Mouse (Mus musculus) MEL (cell line): ENCODE results near the gene Fam171a2. TPM values are rescaled to one million over a fixed set of nuclear protein-coding genes. Genes with fewer than 3 reads are reported as not detected.

Source experiments
- DNase-seq: peaks from one replicate; pipeline ENCODE4 v3.0.0; 2011; ENCODE audit warnings: low read depth, low spot score
- H3K27ac ChIP-seq: 2 replicates; pipeline ENCODE4 v1.5.1; 2012; ENCODE audit warnings: low read depth, mild to moderate bottlenecking, control low read depth, low read length, moderate library complexity; ENCODE audit not compliant: control insufficient read depth
- H3K27me3 ChIP-seq, 2 experiments: fragments of 150-350 bp in 1 of 2; sonication (generic) in 1 of 2; 2 replicates each; pipeline ENCODE4 v1.6.1; 2012; ENCODE audit warnings: low read length in 2 of 2, mild to moderate bottlenecking in 2 of 2, improper control_type of control experiment in 1 of 2, moderate library complexity in 1 of 2; ENCODE audit not compliant: insufficient read depth in 2 of 2, control insufficient read depth in 1 of 2
- H3K36me3 ChIP-seq, 2 experiments: 2 replicates each; pipeline ENCODE4 v1.6.1; 2012 to 2014; ENCODE audit warnings: low read length in 2 of 2, improper control_type of control experiment in 1 of 2, inconsistent platforms in 1 of 2, mild to moderate bottlenecking in 1 of 2; ENCODE audit not compliant: insufficient read depth in 2 of 2, control insufficient read depth in 1 of 2
- H3K4me1 ChIP-seq, 2 experiments: fragments of 150-350 bp in 1 of 2; sonication (generic) in 1 of 2; 2 replicates each; pipeline ENCODE4 v1.6.1; 2012; ENCODE audit warnings: low read length in 2 of 2, improper control_type of control experiment in 1 of 2, mild to moderate bottlenecking in 1 of 2; ENCODE audit not compliant: insufficient read depth in 2 of 2, control insufficient read depth in 1 of 2
- H3K4me3 ChIP-seq, 2 experiments: fragments of 150-350 bp in 1 of 2; sonication (generic) in 1 of 2; 2 replicates each; pipeline ENCODE4 v1.5.1; 2012; ENCODE audit warnings: low read depth in 2 of 2, low read length in 2 of 2, mild to moderate bottlenecking in 2 of 2, moderate library complexity in 2 of 2, control low read depth in 1 of 2, improper control_type of control experiment in 1 of 2; ENCODE audit not compliant: control insufficient read depth in 1 of 2, insufficient read depth in 1 of 2
- H3K79me2 ChIP-seq: 2 replicates; pipeline ENCODE4 v1.6.1; 2012; ENCODE audit warnings: mild to moderate bottlenecking, low read length, moderate library complexity; ENCODE audit not compliant: control insufficient read depth, poor library complexity, insufficient read depth
- H3K9ac ChIP-seq: 2 replicates; pipeline ENCODE4 v1.6.1; 2012; ENCODE audit warnings: low read depth, mild to moderate bottlenecking, control low read depth, low read length, moderate library complexity; ENCODE audit not compliant: control insufficient read depth, poor library complexity, severe bottlenecking
- H3K9me3 ChIP-seq: fragments of 150-350 bp; sonication (generic); replicated peaks from 2 replicates; pipeline ENCODE4 v1.6.1; 2012; ENCODE audit warnings: mild to moderate bottlenecking, low read length, improper control_type of control experiment, moderate library complexity; ENCODE audit not compliant: insufficient read depth
- BHLHE40 ChIP-seq: IDR thresholded peaks from 2 replicates; pipeline ENCODE4 v1.6.1; 2012; ENCODE audit warnings: low read depth, mild to moderate bottlenecking, inconsistent platforms, low read length, improper control_type of control experiment, borderline replicate concordance
- CHD2 ChIP-seq: IDR thresholded peaks from 2 replicates; pipeline ENCODE4 v1.6.1; 2011; ENCODE audit warnings: low read length, improper control_type of control experiment
- CTCF ChIP-seq, 3 experiments: IDR thresholded peaks in 2 of 3; conservative IDR thresholded peaks in 1 of 3; 2 replicates each; pipeline ENCODE4 v1.5.1; 2011 to 2012; ENCODE audit warnings: low read length in 3 of 3, low read depth in 2 of 3, mild to moderate bottlenecking in 2 of 3, improper control_type of control experiment in 1 of 3, inconsistent platforms in 1 of 3, mixed read lengths in 1 of 3, moderate library complexity in 1 of 3; ENCODE audit not compliant: control insufficient read depth in 1 of 3, insufficient read depth in 1 of 3, poor library complexity in 1 of 3, severe bottlenecking in 1 of 3
- E2F4 ChIP-seq: IDR thresholded peaks from 2 replicates; pipeline ENCODE4 v1.6.1; 2011; ENCODE audit warnings: low read depth, low read length, improper control_type of control experiment, borderline replicate concordance
- ELF1 ChIP-seq: IDR thresholded peaks from 2 replicates; pipeline ENCODE4 v1.6.1; 2014; ENCODE audit warnings: low read depth, mild to moderate bottlenecking, inconsistent platforms, low read length, improper control_type of control experiment, moderate library complexity
- EP300 ChIP-seq, 2 experiments: IDR thresholded peaks; 2 replicates each; pipeline ENCODE4 v1.6.1; 2011; ENCODE audit warnings: improper control_type of control experiment in 2 of 2, low read length in 2 of 2, low read depth in 1 of 2, mild to moderate bottlenecking in 1 of 2
- ETS1 ChIP-seq: IDR thresholded peaks from 2 replicates; pipeline ENCODE4 v1.6.1; 2012; ENCODE audit warnings: low read depth, mild to moderate bottlenecking, inconsistent platforms, low read length, improper control_type of control experiment, moderate library complexity
- GABPA ChIP-seq: IDR thresholded peaks from 2 replicates; pipeline ENCODE4 v1.6.1; 2012; ENCODE audit warnings: low read depth, mild to moderate bottlenecking, inconsistent platforms, low read length, improper control_type of control experiment, moderate library complexity
- JUND ChIP-seq: IDR thresholded peaks from 2 replicates; pipeline ENCODE4 v1.6.1; 2011; ENCODE audit warnings: low read depth, mild to moderate bottlenecking, improper control_type of control experiment, low read length
- KAT2A ChIP-seq: conservative IDR thresholded peaks from 2 replicates; pipeline ENCODE4 v1.6.1; 2012; ENCODE audit warnings: low read depth, low read length, improper control_type of control experiment, inconsistent platforms
- MXI1 ChIP-seq: IDR thresholded peaks from 2 replicates; pipeline ENCODE4 v1.6.1; 2011; ENCODE audit warnings: mild to moderate bottlenecking, low read depth, low read length, improper control_type of control experiment
- MYB ChIP-seq: IDR thresholded peaks from 2 replicates; pipeline ENCODE4 v1.6.1; 2011; ENCODE audit warnings: mild to moderate bottlenecking, low read depth, low read length, improper control_type of control experiment
- NELFE ChIP-seq: IDR thresholded peaks from 2 replicates; pipeline ENCODE4 v1.6.1; 2011; ENCODE audit warnings: low read depth, low read length, improper control_type of control experiment
- NRF1 ChIP-seq: IDR thresholded peaks from 2 replicates; pipeline ENCODE4 v1.6.1; 2014; ENCODE audit warnings: low read depth, mild to moderate bottlenecking, inconsistent platforms, low read length, improper control_type of control experiment, moderate library complexity; ENCODE audit not compliant: poor library complexity, insufficient read depth, severe bottlenecking
- POLR2AphosphoS2 ChIP-seq: IDR thresholded peaks from 2 replicates; pipeline ENCODE4 v1.6.1; 2011; ENCODE audit warnings: low read length, improper control_type of control experiment
- POLR2AphosphoS5 ChIP-seq: IDR thresholded peaks from 2 replicates; pipeline ENCODE4 v1.6.1; 2012; ENCODE audit warnings: low read depth, borderline replicate concordance, mild to moderate bottlenecking, inconsistent platforms, low read length, moderate library complexity, mixed read lengths
- RAD21 ChIP-seq: IDR thresholded peaks from 2 replicates; pipeline ENCODE4 v1.6.1; 2011; ENCODE audit warnings: mild to moderate bottlenecking, low read depth, low read length, improper control_type of control experiment
- RCOR1 ChIP-seq: IDR thresholded peaks from 2 replicates; pipeline ENCODE4 v1.6.1; 2012; ENCODE audit warnings: low read depth, mild to moderate bottlenecking, inconsistent platforms, low read length, improper control_type of control experiment
- SIN3A ChIP-seq: IDR thresholded peaks from 2 replicates; pipeline ENCODE4 v1.6.1; 2012; ENCODE audit warnings: low read length, improper control_type of control experiment, inconsistent platforms
- SMC3 ChIP-seq: IDR thresholded peaks from 2 replicates; pipeline ENCODE4 v1.6.1; 2011; ENCODE audit warnings: low read depth, low read length, improper control_type of control experiment
- TAL1 ChIP-seq: IDR thresholded peaks from 2 replicates; pipeline ENCODE4 v1.6.1; 2012; ENCODE audit warnings: mild to moderate bottlenecking, inconsistent platforms, low read length, moderate library complexity, mixed read lengths
- TBP ChIP-seq: IDR thresholded peaks from 2 replicates; pipeline ENCODE4 v1.8.0; 2011; ENCODE audit warnings: low read depth, low read length, improper control_type of control experiment
- TCF12 ChIP-seq: IDR thresholded peaks from 2 replicates; pipeline ENCODE4 v1.6.1; 2014; ENCODE audit warnings: low read depth, mild to moderate bottlenecking, inconsistent platforms, low read length, improper control_type of control experiment, moderate library complexity
- USF1 ChIP-seq: IDR thresholded peaks from 2 replicates; pipeline ENCODE4 v1.6.1; 2014; ENCODE audit warnings: low read depth, mild to moderate bottlenecking, inconsistent platforms, low read length, improper control_type of control experiment, moderate library complexity
- USF2 ChIP-seq, 2 experiments: IDR thresholded peaks; 2 replicates each; pipeline ENCODE4 v1.6.1; 2011 to 2012; ENCODE audit warnings: improper control_type of control experiment in 2 of 2, low read length in 2 of 2, borderline replicate concordance in 1 of 2, inconsistent platforms in 1 of 2, low read depth in 1 of 2, mild to moderate bottlenecking in 1 of 2; ENCODE audit not compliant: insufficient read depth in 1 of 2
- ZC3H11A ChIP-seq: IDR thresholded peaks from 2 replicates; pipeline ENCODE4 v1.6.1; 2012; ENCODE audit warnings: low read depth, mild to moderate bottlenecking, inconsistent platforms, low read length, improper control_type of control experiment
- ZKSCAN1 ChIP-seq: IDR thresholded peaks from 2 replicates; pipeline ENCODE4 v1.6.1; 2012; ENCODE audit warnings: low read depth, mild to moderate bottlenecking, inconsistent platforms, low read length, improper control_type of control experiment, moderate library complexity
- ZMIZ1 ChIP-seq: IDR thresholded peaks from 2 replicates; pipeline ENCODE4 v1.6.1; 2012; ENCODE audit warnings: low read depth, mild to moderate bottlenecking, inconsistent platforms, low read length, improper control_type of control experiment, moderate library complexity
- ZNF384 ChIP-seq: IDR thresholded peaks from 2 replicates; pipeline ENCODE4 v1.6.1; 2012; ENCODE audit warnings: low read depth, mild to moderate bottlenecking, inconsistent platforms, low read length, improper control_type of control experiment
- polyA plus RNA-seq, 2 experiments: library from polyadenylated mRNA; stranded (reverse) in 1 of 2; unstranded in 1 of 2; fragments of >175 nt in 1 of 2; fragments of >200 nt in 1 of 2; gene quantifications; 2 replicates each; pipeline versions ENCODE4 v1.2.1 to v1.2.4; 2012; ENCODE audit warnings: low replicate concordance in 2 of 2, low read depth in 1 of 2; ENCODE audit not compliant: insufficient read length in 2 of 2, insufficient read depth in 1 of 2, missing spikeins in 1 of 2
- total RNA-seq: library from RNA; depleted of rRNA; stranded (reverse); fragments of 300-350 nt; gene quantifications from 2 replicates; pipeline ENCODE4 v1.2.3, GENCODE M21; 2012

Fam171a2 gene
- total and polyA plus RNA-seq, 3 experiments: 2.0 to 8.8 TPM; not detected in 1

GRCm38 (mm10) chr11:102431728-102432114, 15.8 kb downstream of the Fam171a2 start:
- H3K9me3 ChIP-seq: no peaks in the 10 kb centered on the region
- no peak for TF ChIP-seq ZKSCAN1
- TF ChIP-seq TAL1: no peak
- TF ChIP-seq POLR2AphosphoS2: no peak
- TF ChIP-seq KAT2A: no peak
- no peak for TF ChIP-seq SMC3
- TF ChIP-seq JUND: no peak
- TF ChIP-seq MYB: no peak
- no peak for TF ChIP-seq RAD21
- TF ChIP-seq ELF1: no peak
- peak overlapping the region; percentile 62 to 79 for H3K4me3 ChIP-seq
- H3K36me3 ChIP-seq: peaks cover 0 to 11% of the 10 kb centered on the region in 2 experiments; a peak in 3 of 4 replicates
- peak overlapping the region; percentile 67 for H3K9ac ChIP-seq
- no peak for DNase-seq
- H3K27me3 ChIP-seq: no peaks in the 10 kb centered on the region
- H3K27ac ChIP-seq: no peak overlapping the region
- H3K4me1 ChIP-seq: peaks cover 5 to 22% of the 10 kb centered on the region in 2 experiments
- peaks cover 2% of the 10 kb centered on the region; the same call in 1 of the 2 replicates for H3K79me2 ChIP-seq

GRCm38 (mm10) chr11:102431018-102431645, 16.4 kb downstream of the Fam171a2 start:
- Histone ChIP-seq H3K9ac (peak overlapping the region; percentile 68), H3K36me3 (peaks cover 0 to 11% of the 10 kb centered on the region in 2 experiments; a peak in 3 of 4 replicates), H3K27ac (peak overlapping the region; percentile 23), H3K4me3 (peak overlapping the region; percentile 66 to 91), H3K27me3 (no peaks in the 10 kb centered on the region), H3K79me2 (peaks cover 2% of the 10 kb centered on the region; the same call in 1 of the 2 replicates), H3K4me1 (peaks cover 5 to 22% of the 10 kb centered on the region in 2 experiments), H3K9me3 (no peaks in the 10 kb centered on the region)
- DNase-seq: peak; percentile 91
- TF ChIP-seq KAT2A (no peak), ZNF384 (no peak), JUND (no peak), ELF1 (no peak), ETS1 (peak; percentile 10; the same call in 1 of the 2 replicates), RAD21 (peak; percentile 76), ZMIZ1 (no peak), ZKSCAN1 (no peak), BHLHE40 (no peak), USF2 (IDR thresholded peaks at IDR 0.05; ENCODE audit: borderline replicate concordance in 1 of 2, insufficient read depth in 1 of 2, low read depth in 1 of 2, low read length in 2 of 2) (no peak), ZC3H11A (peak; percentile 23; the same call in 1 of the 2 replicates), POLR2AphosphoS2 (no peak), RCOR1 (0 out of 2 replicates have a peak, but pooled peaks have one; percentile 44), EP300 (IDR thresholded peaks at IDR 0.05; ENCODE audit: low read depth in 1 of 2, low read length in 2 of 2) (no peak), TBP (0 out of 2 replicates have a peak, but pooled peaks have one; percentile 38), SMC3 (peak; percentile 86), TAL1 (no peak), TCF12 (no peak), USF1 (no peak; the same call in 1 of the 2 replicates), CHD2 (no peak), NELFE (no peak), CTCF (IDR thresholded peaks at IDR 0.05 in 2 of 3, conservative IDR thresholded peaks at IDR 0.05 in 1 of 3; ENCODE audit: control insufficient read depth in 1 of 3, insufficient read depth in 1 of 3, low read depth in 2 of 3, low read length in 3 of 3, poor library complexity in 1 of 3, severe bottlenecking in 1 of 3) (peak; percentile 82 to 94 (median 90)), NRF1 (no peak), SIN3A (peak; percentile 75), E2F4 (no peak), GABPA (no peak), POLR2AphosphoS5 (no peak), MXI1 (no peak; the same call in 1 of the 2 replicates), MYB (no peak)
